Mouse (Mus musculus): ENCODE measurements around the gene H2al1g. TPM values are rescaled to one million over a fixed set of nuclear protein-coding genes. Genes with fewer than 3 reads are reported as not detected.
"Not testable (repeated sequence)": the region's sequence is repeated elsewhere in the genome, so short reads cannot be mapped to it uniquely, and the experiment has no call there.

Gene H2al1g
- total RNA-seq (2015) (not detected in 2 replicates), total RNA-seq (2017) (not detected in 2 replicates)

DNA sequence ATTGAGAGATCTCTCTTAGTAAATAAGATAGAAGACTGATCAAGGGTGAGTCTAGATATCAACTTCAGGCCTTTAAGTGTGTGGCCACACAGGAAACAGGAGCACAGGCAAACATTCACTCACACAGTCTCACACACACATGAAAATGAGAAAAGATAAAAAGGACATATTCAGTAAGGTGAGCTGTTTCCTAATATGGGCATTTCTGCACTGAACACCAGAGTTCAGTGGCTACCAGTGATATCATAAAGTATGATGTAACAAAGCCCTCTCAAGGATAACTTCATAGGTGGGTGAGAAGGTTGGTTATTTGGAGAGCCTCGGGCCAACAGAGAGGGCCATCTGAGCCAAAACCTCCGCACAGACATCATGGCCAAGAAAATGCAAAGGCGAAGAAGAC, at the start of gene H2al1g:
TSS of gene H2al1g (plus strand) at position 301 of the 400 bp plus-strand sequence.
- ATAC-seq (ENCODE audit: poor library complexity, severe bottlenecking): not testable (repeated sequence)

DNA sequence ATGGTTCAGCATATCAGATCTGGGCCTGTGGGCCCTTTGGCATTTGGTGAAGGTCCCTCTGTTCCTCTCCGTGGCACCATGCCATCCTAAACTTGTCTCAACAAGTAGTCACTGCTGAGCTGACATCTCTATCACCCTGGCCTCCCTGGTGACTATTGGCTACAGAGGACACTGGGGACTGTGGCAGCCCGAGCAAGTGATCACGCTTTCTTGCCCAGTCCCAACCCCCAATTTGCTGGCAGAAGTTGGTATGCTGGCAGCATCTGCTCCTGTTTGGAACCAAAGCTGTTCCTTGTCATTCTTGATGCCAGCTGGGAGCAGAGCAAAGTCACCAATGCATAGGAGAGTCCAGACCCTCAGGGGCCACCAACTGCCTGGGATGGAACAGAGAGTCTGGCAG, 49.0 kb upstream of the H2al1g start:
- no peak for ATAC-seq (ENCODE audit: poor library complexity, severe bottlenecking)

DNA sequence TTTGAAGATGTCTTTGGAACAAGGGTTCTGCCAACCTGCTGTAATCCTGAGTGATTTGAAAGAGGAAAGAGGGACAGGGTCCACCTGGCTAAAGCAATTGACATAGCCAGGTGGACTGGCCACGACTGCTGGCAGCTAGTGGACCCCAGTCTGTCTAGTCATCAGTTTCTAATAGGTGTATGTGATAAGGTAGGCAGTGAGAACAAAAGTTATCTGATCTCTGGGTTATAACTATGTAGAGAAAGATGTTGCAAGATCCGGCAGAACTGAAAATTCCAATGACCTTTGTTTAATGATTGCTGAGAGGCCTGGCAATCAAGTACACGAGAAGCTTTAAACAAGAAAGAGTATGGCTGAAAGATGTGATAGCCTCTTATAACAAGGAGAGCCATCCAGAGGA, 44.9 kb upstream of the H2al1g start:
- no peak for ATAC-seq (ENCODE audit: poor library complexity, severe bottlenecking)

DNA sequence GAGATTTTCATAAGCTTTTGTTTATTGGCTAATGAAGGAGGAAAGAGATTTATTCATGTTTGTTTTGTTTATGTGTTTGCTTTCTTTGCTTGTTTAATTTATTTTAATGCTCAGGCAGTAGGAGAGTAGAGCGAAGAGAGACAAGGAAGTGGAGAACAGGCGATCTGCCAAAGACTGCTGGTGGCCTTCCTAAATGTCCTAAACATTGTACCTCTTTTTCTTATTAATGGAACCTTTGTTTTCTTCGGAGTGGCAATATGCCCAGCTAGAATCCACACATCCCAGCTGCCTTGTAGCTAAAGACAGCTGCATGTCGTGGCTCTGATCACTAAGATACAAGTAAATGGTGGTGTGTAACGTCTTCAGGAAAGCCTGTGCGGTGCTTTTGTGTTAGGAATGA, 41.0 kb upstream of the H2al1g start:
- ATAC-seq (ENCODE audit: poor library complexity, severe bottlenecking): no peak

DNA sequence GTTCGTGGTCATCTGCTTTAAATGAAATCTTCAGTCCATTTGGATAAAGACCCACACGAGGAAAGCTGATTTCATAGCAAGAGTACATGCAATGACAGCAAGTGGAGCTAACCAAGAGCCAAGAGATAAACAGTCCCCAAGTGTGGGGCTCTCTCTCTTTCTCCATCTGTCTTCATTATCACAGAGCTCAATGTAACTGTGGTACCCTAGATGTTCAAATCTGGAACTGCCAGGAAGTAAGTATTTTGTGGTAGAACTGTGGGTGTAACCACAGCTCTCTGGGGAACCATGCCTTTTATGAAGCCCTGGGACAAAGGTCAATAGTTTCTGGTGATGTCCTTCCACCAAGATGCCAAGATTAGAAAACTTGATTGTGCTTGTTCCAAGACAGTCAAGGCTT, 37.3 kb upstream of the H2al1g start:
- no peak for ATAC-seq (ENCODE audit: poor library complexity, severe bottlenecking)

DNA sequence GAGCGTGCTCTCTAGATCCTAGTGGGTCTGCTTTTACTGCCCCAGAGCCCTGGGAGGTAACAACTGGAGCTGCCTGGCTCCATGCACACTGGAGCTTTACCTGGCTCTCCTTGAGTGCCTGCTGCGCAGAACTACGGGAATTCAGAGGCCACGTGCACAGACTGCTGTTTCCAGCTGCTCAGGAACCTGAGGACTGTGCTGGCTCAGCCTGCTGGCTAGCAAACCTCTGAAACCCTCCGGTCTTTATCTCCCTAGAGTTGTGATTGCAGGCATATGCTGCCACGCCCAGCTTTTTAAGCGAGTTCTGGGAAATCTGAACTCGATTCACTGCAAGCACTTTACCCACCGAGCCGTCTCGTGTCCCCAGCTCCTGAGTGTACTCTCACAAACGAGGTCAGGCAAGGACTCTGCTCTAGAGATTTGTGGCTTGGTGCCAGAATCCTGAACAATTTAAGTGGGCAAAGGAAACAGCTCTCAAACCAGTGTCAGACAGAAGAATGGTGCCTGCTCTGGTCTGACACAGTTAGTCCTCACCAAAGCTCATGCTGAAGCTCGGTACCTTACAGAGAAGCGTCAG, 29.7 kb upstream of the H2al1g start:
- no peak for ATAC-seq (ENCODE audit: poor library complexity, severe bottlenecking)

DNA sequence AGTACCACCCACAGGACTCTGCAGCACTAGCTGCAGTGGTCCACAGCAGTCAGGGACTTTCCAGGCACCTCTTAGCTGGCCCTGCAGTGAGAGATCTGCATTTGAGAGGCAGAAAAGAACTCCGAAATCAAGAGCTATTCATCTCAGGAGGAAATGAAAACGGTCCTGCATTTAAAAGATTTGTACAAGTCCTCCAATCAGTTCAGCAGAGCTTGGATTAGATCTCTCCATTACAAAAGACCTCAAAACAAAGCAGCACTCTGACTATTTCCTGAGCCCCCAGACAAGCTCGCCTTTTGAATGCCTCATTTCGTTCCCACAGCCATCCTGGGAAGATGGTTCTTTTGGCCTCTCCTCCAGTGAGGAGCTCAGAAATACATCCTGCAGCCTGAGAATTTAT, 28.8 kb upstream of the H2al1g start:
- ATAC-seq (ENCODE audit: poor library complexity, severe bottlenecking): no peak

DNA sequence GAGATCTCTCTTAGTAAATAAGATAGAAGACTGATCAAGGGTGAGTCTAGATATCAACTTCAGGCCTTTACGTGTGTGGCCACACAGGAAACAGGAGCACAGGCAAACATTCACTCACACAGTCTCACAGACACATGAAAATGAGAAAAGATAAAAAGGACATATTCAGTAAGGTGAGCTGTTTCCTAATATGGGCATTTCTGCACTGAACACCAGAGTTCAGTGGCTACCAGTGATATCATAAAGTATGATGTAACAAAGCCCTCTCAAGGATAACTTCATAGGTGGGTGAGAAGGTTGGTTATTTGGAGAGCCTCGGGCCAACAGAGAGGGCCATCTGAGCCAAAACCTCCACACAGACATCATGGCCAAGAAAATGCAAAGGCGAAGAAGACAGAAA, 19.1 kb upstream of the H2al1g start, which contains the start of gene H2al1a:
TSS of gene H2al1a (plus strand) at position 301 of the 400 bp plus-strand sequence.
- ATAC-seq (ENCODE audit: poor library complexity, severe bottlenecking): not testable (repeated sequence)

DNA sequence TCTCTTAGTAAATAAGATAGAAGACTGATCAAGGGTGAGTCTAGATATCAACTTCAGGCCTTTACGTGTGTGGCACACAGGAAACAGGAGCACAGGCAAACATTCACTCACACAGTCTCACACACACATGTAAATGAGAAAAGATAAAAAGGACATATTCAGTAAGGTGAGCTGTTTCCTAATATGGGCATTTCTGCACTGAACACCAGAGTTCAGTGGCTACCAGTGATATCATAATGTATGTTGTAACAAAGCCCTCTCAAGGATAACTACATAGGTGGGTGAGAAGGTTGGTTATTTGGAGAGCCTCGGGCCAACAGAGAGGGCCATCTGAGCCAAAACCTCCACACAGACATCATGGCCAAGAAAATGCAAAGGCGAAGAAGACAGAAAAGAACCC, 15.9 kb upstream of the H2al1g start, which contains the start of gene H2al1b:
TSS of gene H2al1b (plus strand) at position 301 of the 400 bp plus-strand sequence.
- not testable (repeated sequence) for ATAC-seq (ENCODE audit: poor library complexity, severe bottlenecking)

DNA sequence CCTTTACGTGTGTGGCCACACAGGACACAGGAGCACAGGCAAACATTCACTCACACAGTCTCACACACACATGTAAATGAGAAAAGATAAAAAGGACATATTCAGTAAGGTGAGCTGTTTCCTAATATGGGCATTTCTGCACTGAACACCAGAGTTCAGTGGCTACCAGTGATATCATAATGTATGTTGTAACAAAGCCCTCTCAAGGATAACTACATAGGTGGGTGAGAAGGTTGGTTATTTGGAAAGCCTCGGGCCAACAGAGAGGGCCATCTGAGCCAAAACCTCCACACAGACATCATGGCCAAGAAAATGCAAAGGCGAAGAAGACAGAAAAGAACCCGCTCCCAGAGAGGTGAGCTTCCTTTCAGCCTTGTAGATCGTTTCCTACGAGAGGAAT, 12.7 kb upstream of the H2al1g start, which contains the start of gene H2al1c:
TSS of gene H2al1c (plus strand) at position 301 of the 400 bp plus-strand sequence.
- ATAC-seq (ENCODE audit: poor library complexity, severe bottlenecking): not testable (repeated sequence)

DNA sequence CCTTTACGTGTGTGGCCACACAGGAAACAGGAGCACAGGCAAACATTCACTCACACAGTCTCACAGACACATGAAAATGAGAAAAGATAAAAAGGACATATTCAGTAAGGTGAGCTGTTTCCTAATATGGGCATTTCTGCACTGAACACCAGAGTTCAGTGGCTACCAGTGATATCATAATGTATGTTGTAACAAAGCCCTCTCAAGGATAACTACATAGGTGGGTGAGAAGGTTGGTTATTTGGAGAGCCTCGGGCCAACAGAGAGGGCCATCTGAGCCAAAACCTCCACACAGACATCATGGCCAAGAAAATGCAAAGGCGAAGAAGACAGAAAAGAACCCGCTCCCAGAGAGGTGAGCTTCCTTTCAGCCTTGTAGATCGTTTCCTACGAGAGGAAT, 9.5 kb upstream of the H2al1g start, which contains the start of gene H2al1d:
TSS of gene H2al1d (plus strand) at position 301 of the 400 bp plus-strand sequence.
- ATAC-seq (ENCODE audit: poor library complexity, severe bottlenecking): not testable (repeated sequence)

DNA sequence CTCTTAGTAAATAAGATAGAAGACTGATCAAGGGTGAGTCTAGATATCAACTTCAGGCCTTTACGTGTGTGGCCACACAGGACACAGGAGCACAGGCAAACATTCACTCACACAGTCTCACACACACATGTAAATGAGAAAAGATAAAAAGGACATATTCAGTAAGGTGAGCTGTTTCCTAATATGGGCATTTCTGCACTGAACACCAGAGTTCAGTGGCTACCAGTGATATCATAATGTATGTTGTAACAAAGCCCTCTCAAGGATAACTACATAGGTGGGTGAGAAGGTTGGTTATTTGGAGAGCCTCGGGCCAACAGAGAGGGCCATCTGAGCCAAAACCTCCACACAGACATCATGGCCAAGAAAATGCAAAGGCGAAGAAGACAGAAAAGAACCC, 6.4 kb upstream of the H2al1g start, which contains the start of gene H2al1e:
TSS of gene H2al1e (plus strand) at position 301 of the 400 bp plus-strand sequence.
- not testable (repeated sequence) for ATAC-seq (ENCODE audit: poor library complexity, severe bottlenecking)

DNA sequence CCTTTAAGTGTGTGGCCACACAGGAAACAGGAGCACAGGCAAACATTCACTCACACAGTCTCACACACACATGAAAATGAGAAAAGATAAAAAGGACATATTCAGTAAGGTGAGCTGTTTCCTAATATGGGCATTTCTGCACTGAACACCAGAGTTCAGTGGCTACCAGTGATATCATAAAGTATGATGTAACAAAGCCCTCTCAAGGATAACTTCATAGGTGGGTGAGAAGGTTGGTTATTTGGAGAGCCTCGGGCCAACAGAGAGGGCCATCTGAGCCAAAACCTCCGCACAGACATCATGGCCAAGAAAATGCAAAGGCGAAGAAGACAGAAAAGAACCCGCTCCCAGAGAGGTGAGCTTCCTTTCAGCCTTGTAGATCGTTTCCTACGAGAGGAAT, 3.2 kb upstream of the H2al1g start, which contains the start of gene H2al1f:
TSS of gene H2al1f (plus strand) at position 301 of the 400 bp plus-strand sequence.
- not testable (repeated sequence) for ATAC-seq (ENCODE audit: poor library complexity, severe bottlenecking)

DNA sequence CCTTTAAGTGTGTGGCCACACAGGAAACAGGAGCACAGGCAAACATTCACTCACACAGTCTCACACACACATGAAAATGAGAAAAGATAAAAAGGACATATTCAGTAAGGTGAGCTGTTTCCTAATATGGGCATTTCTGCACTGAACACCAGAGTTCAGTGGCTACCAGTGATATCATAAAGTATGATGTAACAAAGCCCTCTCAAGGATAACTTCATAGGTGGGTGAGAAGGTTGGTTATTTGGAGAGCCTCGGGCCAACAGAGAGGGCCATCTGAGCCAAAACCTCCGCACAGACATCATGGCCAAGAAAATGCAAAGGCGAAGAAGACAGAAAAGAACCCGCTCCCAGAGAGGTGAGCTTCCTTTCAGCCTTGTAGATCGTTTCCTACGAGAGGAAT, 3.1 kb downstream of the H2al1g start, which contains the start of gene H2al1h:
TSS of gene H2al1h (plus strand) at position 301 of the 400 bp plus-strand sequence.
- ATAC-seq (ENCODE audit: poor library complexity, severe bottlenecking): not testable (repeated sequence)

DNA sequence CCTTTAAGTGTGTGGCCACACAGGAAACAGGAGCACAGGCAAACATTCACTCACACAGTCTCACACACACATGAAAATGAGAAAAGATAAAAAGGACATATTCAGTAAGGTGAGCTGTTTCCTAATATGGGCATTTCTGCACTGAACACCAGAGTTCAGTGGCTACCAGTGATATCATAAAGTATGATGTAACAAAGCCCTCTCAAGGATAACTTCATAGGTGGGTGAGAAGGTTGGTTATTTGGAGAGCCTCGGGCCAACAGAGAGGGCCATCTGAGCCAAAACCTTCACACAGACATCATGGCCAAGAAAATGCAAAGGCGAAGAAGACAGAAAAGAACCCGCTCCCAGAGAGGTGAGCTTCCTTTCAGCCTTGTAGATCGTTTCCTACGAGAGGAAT, 6.3 kb downstream of the H2al1g start, which contains the start of gene H2al1i:
TSS of gene H2al1i (plus strand) at position 301 of the 400 bp plus-strand sequence.
- not testable (repeated sequence) for ATAC-seq (ENCODE audit: poor library complexity, severe bottlenecking)

DNA sequence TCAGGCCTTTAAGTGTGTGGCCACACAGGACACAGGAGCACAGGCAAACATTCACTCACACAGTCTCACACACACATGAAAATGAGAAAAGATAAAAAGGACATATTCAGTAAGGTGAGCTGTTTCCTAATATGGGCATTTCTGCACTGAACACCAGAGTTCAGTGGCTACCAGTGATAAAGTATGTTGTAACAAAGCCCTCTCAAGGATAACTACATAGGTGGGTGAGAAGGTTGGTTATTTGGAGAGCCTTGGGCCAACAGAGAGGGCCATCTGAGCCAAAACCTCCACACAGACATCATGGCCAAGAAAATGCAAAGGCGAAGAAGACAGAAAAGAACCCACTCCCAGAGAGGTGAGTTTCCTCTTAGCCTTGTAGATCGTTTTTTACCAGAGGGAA, 9.5 kb downstream of the H2al1g start, which contains the start of gene H2al1j:
TSS of gene H2al1j (plus strand) at position 301 of the 400 bp plus-strand sequence.
- ATAC-seq (ENCODE audit: poor library complexity, severe bottlenecking): not testable (repeated sequence)

DNA sequence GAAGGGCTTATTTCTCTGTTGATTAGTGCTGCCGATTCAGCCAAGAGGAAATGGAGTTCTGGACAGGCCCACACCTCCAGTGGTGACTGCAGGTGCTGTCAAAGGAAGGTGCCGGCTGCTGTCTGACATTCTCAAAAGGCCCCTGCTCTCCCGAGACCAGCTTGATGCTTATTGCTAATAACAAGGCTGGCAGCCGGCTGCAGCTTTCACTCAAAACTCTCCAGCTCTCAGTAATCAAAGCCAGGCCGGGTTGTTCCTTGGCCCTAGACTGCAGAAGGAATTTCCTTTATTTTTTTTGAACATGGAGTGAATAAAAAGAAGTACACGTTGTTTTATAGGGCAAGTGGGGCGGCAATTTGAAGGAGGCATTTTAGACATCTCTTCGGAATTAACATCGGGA, 27.7 kb downstream of the H2al1g start:
- ATAC-seq (ENCODE audit: poor library complexity, severe bottlenecking): no peak

DNA sequence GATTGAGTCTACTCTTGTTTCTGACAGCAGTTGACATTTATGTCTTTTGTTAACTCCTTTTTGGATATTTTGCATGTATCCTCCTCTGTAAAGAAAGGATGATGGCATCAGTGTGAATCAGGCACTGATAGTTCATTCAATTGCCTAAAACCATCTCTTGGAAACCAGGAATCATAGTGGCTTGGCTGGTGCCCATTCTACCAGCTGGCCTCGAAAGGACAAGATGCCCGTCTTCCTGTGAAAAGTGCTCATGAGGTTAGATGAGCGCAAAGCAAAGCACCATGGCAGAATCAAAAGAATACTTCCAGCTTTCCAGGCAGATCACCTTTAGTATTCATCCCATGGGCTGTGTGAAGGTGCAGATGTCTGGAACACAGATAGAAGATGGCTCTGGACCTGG, 28.7 kb downstream of the H2al1g start:
- no peak for ATAC-seq (ENCODE audit: poor library complexity, severe bottlenecking)

DNA sequence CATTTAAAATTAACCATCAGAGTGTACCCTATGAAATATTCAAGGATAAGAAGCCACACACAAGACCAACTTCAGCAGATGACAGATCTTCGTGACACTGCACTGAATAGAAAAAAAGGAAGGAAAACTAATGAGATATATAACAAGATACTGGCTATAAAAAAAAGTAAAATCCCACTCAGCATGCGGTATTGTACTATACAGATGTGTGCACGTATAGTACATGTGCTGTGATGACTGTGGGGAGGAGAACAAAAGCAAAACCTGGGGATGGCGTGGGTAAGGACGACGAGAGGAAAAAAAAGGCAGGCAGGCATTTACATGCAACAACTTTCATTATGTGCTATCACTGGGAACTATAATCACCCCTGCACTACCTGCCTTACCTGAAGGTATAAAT, 42.8 kb downstream of the H2al1g start:
- ATAC-seq (ENCODE audit: poor library complexity, severe bottlenecking): peak; percentile 36; the same call in 1 of the 2 replicates

DNA sequence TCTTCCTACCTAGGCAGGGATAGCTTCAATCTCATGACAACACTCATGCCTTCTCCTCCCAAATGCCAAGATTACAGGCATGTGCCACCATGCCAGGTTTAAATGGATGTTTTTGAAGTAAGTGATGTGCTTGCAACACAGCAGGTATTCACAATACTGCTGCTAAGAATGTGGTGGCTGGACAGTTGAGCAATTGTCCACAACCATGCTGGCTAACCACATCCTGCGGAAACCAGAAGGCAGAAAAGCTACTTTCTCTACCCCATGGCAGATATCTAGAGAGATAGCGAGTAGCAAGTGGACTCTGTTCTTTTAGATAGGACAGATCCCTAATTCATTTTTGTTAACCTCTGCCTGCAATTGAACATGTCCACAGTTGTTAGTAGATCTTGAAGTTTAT, 43.2 kb downstream of the H2al1g start:
- peak; percentile 96 for ATAC-seq (ENCODE audit: poor library complexity, severe bottlenecking)

DNA sequence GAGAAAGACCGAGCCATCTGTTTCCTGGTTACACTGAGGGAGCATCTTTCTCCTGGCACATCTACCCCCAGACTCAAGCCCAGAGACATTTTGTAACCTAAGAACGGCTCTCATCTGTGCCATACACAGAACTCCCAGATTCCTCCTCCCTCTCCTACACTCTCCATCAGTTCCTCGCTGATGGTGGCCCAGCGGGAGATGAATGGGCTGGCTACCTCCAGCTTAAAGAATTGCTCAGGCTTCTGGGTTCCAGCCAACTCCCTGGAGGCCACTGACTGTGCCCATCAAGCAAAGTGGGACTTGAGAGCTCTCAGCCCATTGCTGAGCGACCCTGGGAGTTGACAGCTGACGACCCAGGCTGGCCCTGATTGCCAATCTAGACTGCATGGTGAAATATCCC, 45.8 kb downstream of the H2al1g start:
- ATAC-seq (ENCODE audit: poor library complexity, severe bottlenecking): no peak

DNA sequence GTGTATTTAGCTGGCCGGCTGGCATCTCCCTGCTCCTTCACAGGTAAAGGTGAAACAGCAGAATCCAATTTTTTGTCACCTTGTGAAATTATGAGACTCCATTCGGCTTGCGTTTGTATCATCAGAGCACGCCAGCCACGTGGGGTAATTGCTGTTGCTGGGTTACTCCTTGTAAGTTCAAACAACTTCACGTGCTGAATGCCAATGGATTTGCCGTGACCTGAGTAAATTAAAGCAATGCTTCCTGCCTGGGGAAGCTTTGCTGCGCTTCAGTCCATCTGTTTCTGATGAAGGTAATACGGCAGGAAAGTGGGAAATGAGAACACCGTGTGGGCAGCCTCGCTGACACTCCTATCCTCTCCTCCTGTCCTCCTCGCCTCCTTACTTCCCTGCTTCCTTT, 47.1 kb downstream of the H2al1g start:
- no peak for ATAC-seq (ENCODE audit: poor library complexity, severe bottlenecking)

Measured in megakaryocyte, adult 5-6 weeks (primary cell).